In the genomic region with DNA sequence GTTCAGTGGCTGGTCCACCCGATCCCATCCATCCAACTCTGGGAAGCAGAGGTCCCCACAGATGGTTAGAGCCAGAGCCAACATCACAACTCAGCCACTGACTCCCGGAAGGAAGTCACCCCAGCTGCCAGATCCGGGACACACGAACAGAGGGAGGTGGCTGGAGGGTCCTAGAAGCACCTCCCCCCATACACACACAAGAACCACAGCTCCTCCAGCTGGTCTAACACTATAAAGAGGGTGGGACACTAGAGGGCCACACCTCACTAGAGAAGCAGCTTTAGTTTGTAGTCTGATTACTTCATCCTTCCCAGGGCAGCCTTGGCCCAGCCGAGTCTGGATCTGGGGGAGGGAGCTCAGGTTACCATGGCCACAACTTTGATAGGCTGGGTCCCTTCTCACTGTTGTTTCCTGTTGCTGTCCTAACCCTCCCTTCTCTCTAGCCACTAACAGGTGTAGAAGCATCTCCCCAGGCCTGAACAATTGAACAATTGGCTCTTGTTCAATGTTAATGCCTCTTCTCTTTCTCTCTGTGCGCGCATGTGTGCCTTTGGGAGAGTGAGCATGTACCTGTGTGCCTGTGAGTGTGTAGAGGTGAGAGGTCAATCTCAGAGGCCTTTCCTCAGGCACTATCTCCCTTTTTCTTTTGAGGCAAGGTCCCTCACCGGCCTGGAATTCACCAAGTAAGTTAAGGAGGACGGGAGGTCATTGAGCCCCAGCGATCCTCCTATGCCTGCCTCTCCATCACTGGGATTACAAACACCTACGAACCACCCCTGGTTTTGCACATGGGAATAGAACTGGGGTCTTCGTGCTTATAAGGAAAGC, we compare ENCODE assay signal across 10 mouse cellular contexts.
DNase-seq lines count a peak whose midpoint lies in the region; ATAC-seq lines count a peak whose summit lies in the region.
"Had no signal": no experiment of that assay in that cellular context is flagged by ENCODE, and none has a peak within 500 bp of the region (broad histone marks: within the 10 kb centered on the region; RNA-seq: fewer than 3 reads in every experiment).

No protein-coding gene starts in this region.

- H3K9me3 ChIP-seq in midbrain, embryonic 16.5 days (replicated peaks; ENCODE audit: control insufficient read depth, low read length, poor library complexity, severe bottlenecking), result no peaks in the 10 kb centered on the region
- H3K9me3 ChIP-seq: G1E had no signal

- DNase-seq in gastrocnemius, postnatal 25 days, result peak; percentile 72
- no peak for DNase-seq in gastrocnemius, postnatal 10 days
- peak; percentile 67 for DNase-seq in kidney, adult 18-20 months
- peak; percentile 85 for DNase-seq in lung, postnatal 25 days (ENCODE audit: low spot score)
- no peak for DNase-seq in urinary bladder, postnatal 36 days (ENCODE audit: low spot score in 2 of 2)
- DNase-seq: thymus, adult 18-20 months had no signal

- no peak overlapping the region for H3K4me2 ChIP-seq in midbrain, embryonic 16.5 days (ENCODE audit: low read length)

- H3K9ac ChIP-seq in midbrain, embryonic 16.5 days (ENCODE audit: low read depth, low read length), result no peak overlapping the region

- no peak overlapping the region for H3K27ac ChIP-seq in midbrain, embryonic 16.5 days (ENCODE audit: low read length)

- peak; percentile 28; the same call in 1 of the 2 replicates for ATAC-seq in erythroid progenitor cell, adult 5-6 weeks (replicated peaks; ENCODE audit: low FRiP score, poor library complexity, severe bottlenecking)
- no peak for ATAC-seq in midbrain, embryonic 16.5 days
- ATAC-seq in CD4-positive, CD25-positive, alpha-beta regulatory T cell, adult 4 months, result no peak

- 70% methylated on average over 10 of the region's 12 CpGs for WGBS in midbrain, embryonic 16.5 days

- H3K36me3 ChIP-seq in midbrain, embryonic 16.5 days (ENCODE audit: control insufficient read depth, insufficient read depth, low read length), result no peaks in the 10 kb centered on the region
- H3K36me3 ChIP-seq: G1E had no signal

- H3K4me3 ChIP-seq in midbrain, embryonic 16.5 days (ENCODE audit: low read depth, low read length), result no peak overlapping the region

- H3K27me3 ChIP-seq in midbrain, embryonic 16.5 days (ENCODE audit: control insufficient read depth, insufficient read depth, low read depth, low read length), result no peaks in the 10 kb centered on the region; the same call in none of the 2 replicates

- H3K4me1 ChIP-seq in midbrain, embryonic 16.5 days (ENCODE audit: control insufficient read depth, insufficient read depth, low read length), result peaks cover 20% of the 10 kb centered on the region

Comparison
In these comparisons a context has a peak if more than half of its experiments do, and no peak if none do; other contexts are left out.
1. DNase-seq: peak in gastrocnemius, postnatal 25 days (single experiment), kidney, adult 18-20 months (single experiment) and lung, postnatal 25 days (single experiment); none in gastrocnemius, postnatal 10 days (single experiment) and urinary bladder, postnatal 36 days (0 of 2).